Mouse (Mus musculus) gastrocnemius, postnatal 10 days (tissue): ENCODE data around the gene Gtf2a1l. TPM values are rescaled to one million over a fixed set of nuclear protein-coding genes. Genes with fewer than 3 reads are reported as not detected.

ENCODE experiments used
- total RNA-seq, 2 experiments: library from RNA; stranded (reverse); gene quantifications; 2 replicates each; pipeline ENCODE4 v1.2.3; 2021

Gene Gtf2a1l
- total RNA-seq, 2 experiments from 2014 or later = not detected

Other genes with a start within 250 kb of the Gtf2a1l start
- 10 to 100 TPM; 17.5 to 19.4 TPM for gene Foxn2, start 227.9 kb upstream of the Gtf2a1l start, total RNA-seq
- gene Ppp1r21, start 138.5 kb upstream of the Gtf2a1l start, total RNA-seq = 10 to 100 TPM in 1 of 2 experiments, 1 to 10 TPM in 1; 9.4 to 15.6 TPM
- gene Ston1, start 71.0 kb upstream of the Gtf2a1l start, total RNA-seq = 10 to 100 TPM; 14.8 to 15.2 TPM
- gene Lhcgr, start 123.3 kb downstream of the Gtf2a1l start, total RNA-seq = under 1 TPM; 0.31 to 0.63 TPM